Mouse (Mus musculus) Muller cell, postnatal 12 days (primary cell): ENCODE data around the gene Plppr3.

Experiments used
- DNase-seq: peaks from one replicate; pipeline ENCODE4 v3.0.0-alpha.2; 2015; ENCODE audit errors: inconsistent ontology term

Plppr3 gene

GRCm38 (mm10) chr10:79819606-79820005, 54.8 kb downstream of the Plppr3 start:
- no peak for DNase-seq

GRCm38 (mm10) chr10:79818225-79818624, 56.2 kb downstream of the Plppr3 start:
- DNase-seq: no peak

GRCm38 (mm10) chr10:79817111-79817510, 57.3 kb downstream of the Plppr3 start:
- DNase-seq: no peak

- no peak for DNase-seq
Observed at GRCm38 (mm10) chr10:79815671-79816494, 58.6 kb downstream of the Plppr3 start.

- no peak for DNase-seq
Observed at GRCm38 (mm10) chr10:79814271-79814842, 60.1 kb downstream of the Plppr3 start.

GRCm38 (mm10) chr10:79811736-79812637, 62.4 kb downstream of the Plppr3 start:
- DNase-seq: peak; percentile 82
